Mouse (Mus musculus): ENCODE results near the gene Hcn2. TPM values are rescaled to one million over a fixed set of nuclear protein-coding genes. Genes with fewer than 3 reads are reported as not detected.
A peak's percentile ranks its signal among the peaks of the same experiment; 100 is the strongest.

Hcn2 gene
- 10 to 100 TPM in 2 of 4 experiments, 1 to 10 TPM in 2; 8.1 to 10.9 (median 10.3) TPM for total RNA-seq (2022)

- DNase-seq, result no peak
Observed at GRCm38 (mm10) chr10:79716254-79716987, at the start of gene Hcn2. Gene Hcn2, plus strand, starts transcription at chr10:79716634.

GRCm38 (mm10) chr10:79668076-79668475 is 48.4 kb upstream of the Hcn2 start:
- no peak for DNase-seq

- peak; percentile 86 for DNase-seq
Observed at GRCm38 (mm10) chr10:79668771-79669575, 47.5 kb upstream of the Hcn2 start, which contains the start of gene Tpgs1. Gene Tpgs1, plus strand, starts transcription at chr10:79669369.

GRCm38 (mm10) chr10:79669576-79670057 is 46.8 kb upstream of the Hcn2 start:
- peak; percentile 65 for DNase-seq

- no peak for DNase-seq
Observed at GRCm38 (mm10) chr10:79670071-79670888, 46.2 kb upstream of the Hcn2 start.

GRCm38 (mm10) chr10:79671396-79672087 is 44.9 kb upstream of the Hcn2 start:
- DNase-seq, result no peak

- DNase-seq, result no peak
Observed at GRCm38 (mm10) chr10:79672088-79672455, 44.4 kb upstream of the Hcn2 start.

- no peak for DNase-seq
Observed at GRCm38 (mm10) chr10:79673054-79673453, 43.4 kb upstream of the Hcn2 start.

- no peak for DNase-seq
Observed at GRCm38 (mm10) chr10:79675346-79676035, 40.9 kb upstream of the Hcn2 start.

- DNase-seq, result peak; percentile 64
Observed at GRCm38 (mm10) chr10:79680606-79681495, 35.6 kb upstream of the Hcn2 start.

GRCm38 (mm10) chr10:79681591-79682245 is 34.7 kb upstream of the Hcn2 start, which contains the start of gene Cdc34:
Gene Cdc34, plus strand, starts transcription at chr10:79682195.
- peak; percentile 100 for DNase-seq

GRCm38 (mm10) chr10:79682551-79682915 is 33.9 kb upstream of the Hcn2 start:
- DNase-seq, result peak; percentile 63

GRCm38 (mm10) chr10:79682916-79683582 is 33.4 kb upstream of the Hcn2 start:
- no peak for DNase-seq

GRCm38 (mm10) chr10:79683726-79684640 is 32.5 kb upstream of the Hcn2 start:
- DNase-seq, result no peak

- no peak for DNase-seq
Observed at GRCm38 (mm10) chr10:79684770-79685600, 31.4 kb upstream of the Hcn2 start.

GRCm38 (mm10) chr10:79686219-79686618 is 30.2 kb upstream of the Hcn2 start:
- no peak for DNase-seq

GRCm38 (mm10) chr10:79686691-79687090 is 29.7 kb upstream of the Hcn2 start:
- DNase-seq, result no peak
